Mouse (Mus musculus) NIH3T3 (cell line): ENCODE data around the gene Lmo2.

ENCODE experiments used
- DNase-seq: peaks from one replicate; pipeline ENCODE4 v3.0.0-alpha.2; 2012; ENCODE audit warnings: low read depth

Lmo2 gene

GRCm38 (mm10) chr2:103944859-103945258 is 12.9 kb upstream of the Lmo2 start:
- no peak for DNase-seq

- no peak for DNase-seq
Measured at GRCm38 (mm10) chr2:103945571-103946092, 12.2 kb upstream of the Lmo2 start.

GRCm38 (mm10) chr2:103946892-103947291 is 10.9 kb upstream of the Lmo2 start:
- DNase-seq: no peak

- DNase-seq: no peak
Measured at GRCm38 (mm10) chr2:103947982-103948655, 9.7 kb upstream of the Lmo2 start.

GRCm38 (mm10) chr2:103953050-103953835 is 4.5 kb upstream of the Lmo2 start:
- DNase-seq: no peak

GRCm38 (mm10) chr2:103955714-103956113 is 2.1 kb upstream of the Lmo2 start:
- no peak for DNase-seq

GRCm38 (mm10) chr2:103956867-103957266 is 919 bp upstream of the Lmo2 start:
- no peak for DNase-seq

GRCm38 (mm10) chr2:103958634-103959033 is 848 bp downstream of the Lmo2 start:
- no peak for DNase-seq

GRCm38 (mm10) chr2:103959066-103959465 is 1.3 kb downstream of the Lmo2 start:
- no peak for DNase-seq

GRCm38 (mm10) chr2:103959574-103959973 is 1.8 kb downstream of the Lmo2 start:
- DNase-seq: no peak

GRCm38 (mm10) chr2:103962349-103962748 is 4.6 kb downstream of the Lmo2 start:
- DNase-seq: no peak

- no peak for DNase-seq
Measured at GRCm38 (mm10) chr2:103965391-103965790, 7.6 kb downstream of the Lmo2 start.

GRCm38 (mm10) chr2:103968186-103968585 is 10.4 kb downstream of the Lmo2 start:
- no peak for DNase-seq

GRCm38 (mm10) chr2:103968919-103969436 is 11.2 kb downstream of the Lmo2 start:
- DNase-seq: no peak

GRCm38 (mm10) chr2:103969437-103970040 is 11.8 kb downstream of the Lmo2 start:
- no peak for DNase-seq

- DNase-seq: no peak
Measured at GRCm38 (mm10) chr2:103970041-103970790, 12.4 kb downstream of the Lmo2 start.

- DNase-seq: no peak
Measured at GRCm38 (mm10) chr2:103970791-103971649, 13.2 kb downstream of the Lmo2 start.

GRCm38 (mm10) chr2:103971838-103972237 is 14.1 kb downstream of the Lmo2 start:
- DNase-seq: no peak

- DNase-seq: no peak
Measured at GRCm38 (mm10) chr2:103975904-103976303, 18.1 kb downstream of the Lmo2 start.

- no peak for DNase-seq
Measured at GRCm38 (mm10) chr2:103977216-103977615, 19.4 kb downstream of the Lmo2 start.

GRCm38 (mm10) chr2:103977716-103978115 is 19.9 kb downstream of the Lmo2 start:
- no peak for DNase-seq
